Mouse (Mus musculus) ES-E14 (cell line): Measurements from ENCODE around the gene Sgca. TPM values are rescaled to one million over a fixed set of nuclear protein-coding genes. Genes with fewer than 3 reads are reported as not detected.
A peak's percentile ranks its signal among the peaks of the same experiment; 100 is the strongest.

ENCODE experiments used
- DNase-seq: peaks from one replicate; pipeline ENCODE4 v3.0.0-alpha.2; 2013; ENCODE audit warnings: low read depth, low spot score
- H3K27ac ChIP-seq: 2 replicates; pipeline ENCODE4 v1.5.1; 2012; ENCODE audit warnings: low read depth, mild to moderate bottlenecking, low read length, moderate library complexity, mixed read lengths; ENCODE audit not compliant: poor library complexity, insufficient read depth, severe bottlenecking
- H3K36me3 ChIP-seq: 2 replicates; pipeline ENCODE4 v1.6.1; 2012; ENCODE audit warnings: mild to moderate bottlenecking, low read length, moderate library complexity, mixed read lengths; ENCODE audit not compliant: control insufficient read depth, poor library complexity, insufficient read depth, severe bottlenecking
- H3K4me1 ChIP-seq, 2 experiments: fragments of 150-350 bp in 1 of 2; sonication (generic) in 1 of 2; 2 replicates each; pipeline ENCODE4 v1.6.1; 2012; ENCODE audit warnings: low read length in 2 of 2, mild to moderate bottlenecking in 1 of 2, mixed read lengths in 1 of 2; ENCODE audit not compliant: control insufficient read depth in 2 of 2, insufficient read depth in 2 of 2, poor library complexity in 1 of 2
- H3K4me3 ChIP-seq, 2 experiments: fragments of 150-350 bp in 1 of 2; sonication (generic) in 1 of 2; 2 replicates each; pipeline ENCODE4 v1.5.1; 2012; ENCODE audit warnings: low read length in 2 of 2, low read depth in 1 of 2, mild to moderate bottlenecking in 1 of 2, mixed read lengths in 1 of 2; ENCODE audit not compliant: insufficient read depth in 1 of 2, poor library complexity in 1 of 2, severe bottlenecking in 1 of 2
- H3K9ac ChIP-seq: 2 replicates; pipeline ENCODE4 v1.6.1; 2012; ENCODE audit warnings: low read depth, mild to moderate bottlenecking, low read length, mixed read lengths; ENCODE audit not compliant: poor library complexity, insufficient read depth, severe bottlenecking
- H3K9me3 ChIP-seq: fragments of 150-350 bp; sonication (generic); 2 replicates; pipeline ENCODE4 v1.6.1; 2012; ENCODE audit warnings: low read depth, mild to moderate bottlenecking, low read length; ENCODE audit not compliant: control insufficient read depth, insufficient read depth
- CHD2 ChIP-seq: IDR thresholded peaks from 2 replicates; pipeline ENCODE4 v1.6.1; 2014; ENCODE audit warnings: mild to moderate bottlenecking, low read depth, low read length, inconsistent platforms
- HCFC1 ChIP-seq: IDR thresholded peaks from 2 replicates; pipeline ENCODE4 v1.6.1; 2012; ENCODE audit warnings: low read length, inconsistent platforms, borderline replicate concordance; ENCODE audit not compliant: insufficient read depth
- MAFK ChIP-seq: IDR thresholded peaks from 2 replicates; pipeline ENCODE4 v1.6.1; 2014; ENCODE audit warnings: mild to moderate bottlenecking, low read depth, low read length, inconsistent platforms; ENCODE audit not compliant: insufficient read depth
- ZC3H11A ChIP-seq: IDR thresholded peaks from 2 replicates; pipeline ENCODE4 v1.6.1; 2012; ENCODE audit warnings: low read depth, mild to moderate bottlenecking, inconsistent platforms, low read length, borderline replicate concordance
- ZNF384 ChIP-seq: IDR thresholded peaks from 2 replicates; pipeline ENCODE4 v1.6.1; 2012; ENCODE audit warnings: low read depth, low read length, inconsistent platforms
- in situ Hi-C, 2 experiments: fragments of 600-800 bp; cut with MboI; formaldehyde crosslinking; loops; one replicate each; pipeline ENCODE4 v1.15.1; 2025; ENCODE audit warnings: low sequenced_read_pairs in 2 of 2, inconsistent platforms in 1 of 2; ENCODE audit not compliant: unreplicated experiment in 2 of 2
- total RNA-seq: library from RNA; depleted of rRNA; stranded (reverse); fragments of 300-350 nt; gene quantifications from 2 replicates; pipeline ENCODE4 v1.2.3, GENCODE M21; 2012

Sgca gene
- total RNA-seq, 1 experiment = not detected

DNA sequence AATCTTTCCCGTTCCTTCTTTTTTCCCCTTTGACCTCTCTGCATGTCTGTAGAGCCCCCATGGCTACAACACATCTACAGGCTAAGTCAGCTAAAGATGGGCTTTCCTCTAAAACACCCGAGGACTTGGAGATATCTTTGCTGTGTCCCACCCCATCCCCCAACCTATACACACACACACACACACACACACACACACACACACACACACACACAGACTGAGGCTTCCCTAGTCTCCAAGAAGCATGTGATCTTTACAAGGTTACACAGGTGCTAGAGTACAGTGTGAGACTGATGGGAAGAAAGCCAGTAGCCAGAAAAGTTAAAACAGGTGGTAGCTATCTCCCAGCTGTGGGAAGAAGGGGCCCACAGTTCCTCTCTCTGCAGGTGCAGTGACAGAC, 10.3 kb upstream of the Sgca start:
- no peak for DNase-seq
- Histone ChIP-seq H3K4me3 (no peak overlapping the region), H3K9ac (no peak overlapping the region), H3K4me1 (peaks cover 3 to 25% of the 10 kb centered on the region in 2 experiments; a peak in 3 of 4 replicates), H3K9me3 (no peaks in the 10 kb centered on the region), H3K36me3 (no peaks in the 10 kb centered on the region), H3K27ac (no peak overlapping the region; the same call in 1 of the 2 replicates)
- TF ChIP-seq ZNF384 (no peak), CHD2 (no peak), HCFC1 (no peak), ZC3H11A (no peak)
- in situ Hi-C loops = no loop called here

DNA sequence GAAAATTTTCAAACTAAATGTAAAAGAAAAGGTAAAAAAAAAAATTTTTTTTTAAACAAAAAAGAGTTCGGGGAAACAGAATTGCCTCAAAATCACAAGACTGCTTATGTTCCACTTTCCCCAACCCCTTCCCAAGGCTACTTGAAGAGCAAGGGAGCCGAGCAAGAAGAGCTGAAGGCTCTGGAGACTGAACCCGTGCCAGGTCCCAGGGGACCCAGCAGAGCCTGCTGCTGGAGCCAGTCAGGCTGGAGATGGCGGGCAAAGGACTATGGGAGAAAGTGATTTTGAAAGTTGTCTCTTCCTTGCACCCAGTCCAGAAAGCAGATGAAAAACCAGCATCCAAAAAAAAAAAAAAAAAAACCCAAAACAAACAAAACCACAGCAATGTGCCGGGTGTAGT, 9.7 kb upstream of the Sgca start:
- Histone ChIP-seq H3K4me3 (no peak overlapping the region), H3K9me3 (no peaks in the 10 kb centered on the region), H3K9ac (no peak overlapping the region), H3K36me3 (no peaks in the 10 kb centered on the region), H3K27ac (no peak overlapping the region), H3K4me1 (peaks cover 3 to 25% of the 10 kb centered on the region in 2 experiments; a peak in 3 of 4 replicates)
- TF ChIP-seq ZNF384 (no peak), CHD2 (no peak), ZC3H11A (no peak), MAFK (no peak), HCFC1 (no peak)
- in situ Hi-C loops = no loop called here
- no peak for DNase-seq

DNA sequence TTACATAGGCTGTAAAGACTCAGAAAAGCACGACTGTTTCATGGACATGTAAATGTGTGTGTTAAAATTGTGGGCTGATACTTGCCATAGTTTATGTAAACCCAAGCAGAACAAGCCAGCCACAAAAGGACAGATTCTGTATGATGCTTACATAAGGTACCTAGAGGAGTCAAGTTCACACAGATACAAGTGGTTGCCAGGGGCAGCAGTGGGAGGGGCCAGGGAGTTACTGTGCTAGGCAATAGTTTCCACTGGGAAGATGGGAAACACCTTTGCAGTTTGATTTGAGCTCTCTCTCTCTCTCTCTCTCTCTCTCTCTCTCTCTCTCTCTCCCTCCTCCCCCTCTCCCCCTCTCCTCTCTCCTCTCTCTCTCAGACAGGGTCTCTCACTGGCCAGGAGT, 9.0 kb upstream of the Sgca start:
- in situ Hi-C loops = no loop called here
- H3K9ac ChIP-seq = no peak overlapping the region
- H3K9me3 ChIP-seq = no peaks in the 10 kb centered on the region
- H3K27ac ChIP-seq = no peak overlapping the region
- TF ChIP-seq HCFC1 (no peak), CHD2 (no peak), MAFK (no peak)
- H3K36me3 ChIP-seq = no peaks in the 10 kb centered on the region
- H3K4me1 ChIP-seq = peaks cover 3 to 25% of the 10 kb centered on the region in 2 experiments; a peak in 3 of 4 replicates
- no peak for DNase-seq
- H3K4me3 ChIP-seq = no peak overlapping the region

DNA sequence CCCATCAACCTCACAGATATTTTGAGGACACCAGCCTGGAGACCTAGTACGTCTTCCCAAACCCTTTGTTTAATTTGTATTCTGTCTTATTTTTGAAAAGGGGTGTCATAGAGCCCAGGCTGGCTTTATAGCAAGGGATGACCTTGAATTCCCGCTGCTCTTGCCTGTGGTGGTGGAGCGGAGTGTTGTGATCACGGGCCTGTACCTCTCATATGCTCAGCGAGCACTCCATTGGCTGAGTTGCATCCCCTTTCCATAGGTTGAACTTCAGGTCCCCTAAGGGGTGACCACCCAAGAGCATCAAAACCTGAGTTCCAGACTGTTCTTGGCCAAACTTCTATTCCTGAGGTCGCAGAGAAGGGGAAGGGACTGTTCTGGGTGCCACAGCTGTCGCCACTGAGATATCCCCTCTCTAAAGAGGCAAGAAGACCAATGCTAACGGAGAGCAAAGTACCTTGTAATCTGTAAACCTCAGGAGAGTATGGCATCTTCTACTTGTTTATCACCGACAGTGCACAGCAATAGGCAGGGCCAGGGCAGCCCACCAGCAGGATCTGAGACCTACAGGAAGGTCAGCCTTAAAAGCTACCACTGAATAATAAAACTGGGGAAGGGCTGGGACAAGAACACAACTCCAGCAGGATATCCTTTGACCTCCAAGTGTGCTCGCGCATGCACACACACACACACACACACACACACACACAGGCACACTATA, 3.5 kb upstream of the Sgca start:
- in situ Hi-C loops = no loop called here
- no peak for DNase-seq
- Histone ChIP-seq H3K4me1 (peaks cover 0 to 2% of the 10 kb centered on the region in 2 experiments; a peak in 1 of 4 replicates), H3K9ac (no peak overlapping the region), H3K27ac (no peak overlapping the region), H3K9me3 (no peaks in the 10 kb centered on the region), H3K36me3 (no peaks in the 10 kb centered on the region), H3K4me3 (peak overlapping the region in 1 of 2 experiments; percentile 36; a peak in 1 of 4 replicates)
- TF ChIP-seq ZC3H11A (no peak), CHD2 (no peak)

DNA sequence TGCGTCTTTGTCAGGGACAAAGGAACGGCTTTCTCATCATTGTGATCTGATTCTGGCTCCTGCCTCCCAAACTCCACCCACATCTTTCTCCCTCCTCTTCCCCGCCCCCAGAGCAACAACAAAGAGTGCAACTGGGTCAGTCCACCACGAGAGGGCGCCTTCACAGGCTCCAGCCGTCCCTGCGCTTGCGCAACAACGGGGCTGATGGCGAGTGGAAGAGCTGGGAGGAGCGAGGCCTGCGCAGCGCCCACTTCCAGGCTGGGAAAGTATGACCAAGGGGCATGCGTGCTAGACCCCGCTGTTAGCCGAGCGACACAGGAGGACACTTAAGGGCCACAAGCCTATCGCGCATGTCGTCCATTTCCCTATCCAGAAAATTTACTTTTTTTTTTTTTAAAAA, 2.8 kb upstream of the Sgca start:
- Histone ChIP-seq H3K4me3 (peak overlapping the region in 1 of 2 experiments; percentile 36; a peak in 1 of 4 replicates), H3K4me1 (peaks cover 0 to 2% of the 10 kb centered on the region in 2 experiments; a peak in 1 of 4 replicates), H3K9ac (no peak overlapping the region), H3K9me3 (no peaks in the 10 kb centered on the region), H3K36me3 (no peaks in the 10 kb centered on the region), H3K27ac (no peak overlapping the region)
- in situ Hi-C loops = no loop called here
- DNase-seq = peak; percentile 94
- TF ChIP-seq ZC3H11A (peak; percentile 34; the same call in 1 of the 2 replicates), MAFK (no peak), HCFC1 (peak; percentile 59; the same call in 1 of the 2 replicates), CHD2 (no peak), ZNF384 (peak; percentile 64; the same call in 1 of the 2 replicates)
